Mouse (Mus musculus) ovary, postnatal 10 days (tissue): ENCODE data around the gene Acrbp.
"Not testable (repeated sequence)": the region's sequence is repeated elsewhere in the genome, so short reads cannot be mapped to it uniquely, and the experiment has no call there.

Experiments
- DNase-seq: peaks from one replicate; pipeline ENCODE4 v3.0.0; 2022; ENCODE audit warnings: low spot score

Gene Acrbp

DNA sequence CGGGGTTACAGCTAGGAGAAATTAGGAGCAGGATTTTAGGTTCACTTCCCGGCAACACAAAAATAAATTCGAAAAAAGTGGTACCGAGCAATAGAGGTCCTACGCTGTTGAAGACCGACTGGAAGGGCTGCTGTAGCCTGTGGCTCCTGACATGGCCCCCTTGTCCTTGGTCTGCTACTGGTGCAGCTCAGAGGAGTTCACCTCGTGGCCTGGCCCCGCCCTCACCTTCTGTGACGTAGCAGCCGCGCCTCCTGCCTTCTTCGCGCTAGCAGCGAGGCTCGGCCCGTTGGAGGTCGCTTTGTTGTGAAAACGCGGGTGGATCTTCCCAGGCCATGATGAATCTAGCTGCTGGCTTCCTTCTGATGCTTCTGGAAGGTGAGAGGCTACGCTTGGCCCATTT is at the start of gene Acrbp:
Gene Acrbp (plus strand): TSS at position 12 of the 400 bp plus-strand sequence.
- DNase-seq = no peak

GRCm38 (mm10) chr6:125003706-125004105 is 45.8 kb upstream of the Acrbp start:
- no peak for DNase-seq

- no peak for DNase-seq
Measured at GRCm38 (mm10) chr6:125005086-125005485, 44.4 kb upstream of the Acrbp start.

- no peak for DNase-seq
Measured at GRCm38 (mm10) chr6:125008060-125008459, 41.4 kb upstream of the Acrbp start.

DNA sequence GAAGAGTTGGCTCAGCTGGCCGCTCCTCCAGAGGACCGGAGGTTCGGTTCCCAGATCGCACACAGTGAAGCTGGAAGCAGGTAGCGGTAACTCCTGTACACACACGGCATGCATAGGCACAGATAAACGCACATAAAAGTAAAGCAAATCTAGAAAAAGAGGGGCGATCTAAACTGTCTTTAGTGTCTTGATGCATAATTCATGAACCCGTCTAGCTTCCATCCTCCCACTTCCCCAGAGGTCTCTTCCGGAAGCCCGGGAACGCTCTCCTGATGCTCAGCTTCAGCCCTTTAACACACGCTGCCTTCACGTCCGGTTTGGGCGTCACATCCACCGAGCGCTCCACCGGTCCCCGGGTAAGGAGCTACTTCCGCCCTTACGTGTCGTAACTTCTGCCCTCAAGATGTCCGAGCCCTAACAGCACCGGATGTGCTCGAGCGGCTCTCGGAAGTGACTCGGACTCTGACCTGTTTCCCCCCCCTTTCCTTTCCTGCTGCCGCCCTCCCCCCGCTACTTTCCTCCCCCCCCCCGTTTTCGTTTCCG is 40.8 kb upstream of the Acrbp start:
- DNase-seq = peak; percentile 87

DNA sequence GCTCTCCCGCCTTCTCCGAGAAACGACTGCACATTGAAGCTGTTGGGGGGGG is 40.5 kb upstream of the Acrbp start, which contains the start of gene Zfp384:
Gene Zfp384 (plus strand): TSS at position 17 of the 52 bp plus-strand sequence.
- no peak for DNase-seq

- DNase-seq = peak; percentile 48
Measured at GRCm38 (mm10) chr6:125009181-125010073, 40.1 kb upstream of the Acrbp start.

DNA sequence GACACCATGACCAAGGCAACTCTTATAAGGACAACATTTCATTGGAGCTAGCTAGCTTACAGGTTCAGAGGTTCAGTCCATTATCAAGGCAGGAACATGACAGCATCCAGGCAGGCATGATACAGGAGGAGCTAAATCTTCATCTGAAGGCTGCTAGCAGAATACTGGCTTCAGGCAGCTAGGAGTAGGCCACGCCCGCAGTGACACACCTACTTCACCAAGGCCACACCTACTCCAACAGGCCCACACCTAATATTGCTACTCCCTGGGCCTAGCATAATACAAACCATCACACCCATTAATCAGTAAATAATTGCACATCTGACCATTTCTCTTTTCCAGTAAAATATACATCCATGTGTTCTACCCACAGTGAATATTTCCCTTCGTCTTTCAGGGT is 31.8 kb upstream of the Acrbp start:
- DNase-seq = no peak

GRCm38 (mm10) chr6:125030532-125030931 is 19.0 kb upstream of the Acrbp start:
- not testable (repeated sequence) for DNase-seq

- DNase-seq = no peak
Measured at GRCm38 (mm10) chr6:125031604-125032003, 17.9 kb upstream of the Acrbp start.

GRCm38 (mm10) chr6:125038666-125039065 is 10.8 kb upstream of the Acrbp start:
- no peak for DNase-seq

DNA sequence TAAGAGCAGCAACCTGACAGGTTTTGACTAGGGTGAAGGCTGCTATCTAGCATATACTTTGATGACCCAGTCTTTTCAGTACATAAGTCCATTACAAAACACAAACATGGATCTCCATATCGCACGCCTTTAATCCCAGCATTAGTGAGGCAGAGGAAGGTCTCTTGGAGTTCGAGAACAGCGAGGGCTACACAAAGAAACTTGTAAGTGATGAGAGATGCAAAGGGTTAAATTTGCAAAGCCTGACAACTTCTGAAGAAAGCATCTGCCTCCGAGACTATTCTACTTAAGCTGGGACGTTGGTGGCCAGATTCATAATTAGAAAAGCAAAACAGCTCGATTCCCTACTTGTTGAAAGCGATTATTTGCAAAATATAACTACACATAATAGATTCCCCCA is 10.4 kb upstream of the Acrbp start:
- DNase-seq = no peak

- peak; percentile 56 for DNase-seq
Measured at GRCm38 (mm10) chr6:125039533-125040153, 9.8 kb upstream of the Acrbp start, which contains the start of gene Ing4. Gene Ing4 (plus strand): TSS chr6:125039760.

DNA sequence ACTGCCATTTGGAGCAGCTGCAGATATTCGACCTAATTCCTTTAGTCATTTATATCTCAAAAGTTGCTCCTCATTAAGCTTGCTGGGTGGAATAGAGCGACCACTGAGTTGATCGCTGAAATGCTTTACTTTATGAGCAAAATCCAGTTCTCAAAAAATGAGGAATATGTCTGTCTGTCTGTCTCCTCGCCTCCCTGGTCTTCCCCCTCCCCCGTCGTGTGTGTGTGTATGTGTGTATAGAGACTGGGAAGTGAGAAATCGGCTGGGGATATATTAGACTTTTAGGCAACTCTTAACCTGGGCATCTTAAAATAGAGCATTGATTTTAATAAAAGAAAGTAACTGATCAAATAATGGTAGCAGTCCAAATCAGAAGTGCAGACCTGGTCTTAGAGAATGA is 9.3 kb upstream of the Acrbp start:
- no peak for DNase-seq

DNA sequence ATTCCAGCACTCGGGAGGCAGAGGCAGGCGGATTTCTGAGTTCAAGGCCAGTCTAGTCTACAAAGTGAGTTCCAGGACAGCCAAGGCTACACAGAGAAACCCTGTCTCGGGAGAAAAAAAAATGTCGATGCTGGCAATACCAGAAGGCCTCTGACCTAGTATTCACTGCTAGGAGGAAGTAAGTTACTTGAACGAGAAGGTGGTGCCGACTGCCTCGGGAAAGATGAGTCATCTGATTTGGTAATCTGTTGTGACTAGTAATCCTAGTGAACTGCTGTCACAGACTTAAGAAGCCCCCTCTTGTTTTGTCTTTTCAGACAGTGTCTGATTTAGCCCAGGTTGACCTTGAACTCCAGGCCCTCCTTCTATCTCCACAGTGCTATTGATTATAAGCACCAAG is 8.4 kb upstream of the Acrbp start:
- no peak for DNase-seq

DNA sequence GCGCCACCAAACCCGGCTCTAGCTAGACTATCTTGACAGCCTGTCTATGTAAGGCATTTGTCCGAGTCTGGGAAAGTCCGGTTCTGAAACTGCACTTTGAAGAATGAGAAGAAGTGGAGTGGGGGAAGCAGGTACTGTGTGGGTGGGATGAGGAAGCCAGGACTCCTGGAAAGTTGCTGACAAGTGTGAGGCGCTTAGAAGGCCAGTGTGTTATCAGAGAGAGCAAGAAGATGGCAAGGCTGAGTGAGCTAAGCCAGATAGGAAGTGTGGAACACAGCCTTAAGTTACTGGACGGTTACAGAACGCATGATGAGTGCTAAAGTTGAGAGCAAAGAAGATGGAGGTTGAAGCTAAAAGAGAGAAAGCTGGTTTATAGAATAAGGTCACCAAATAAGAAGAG is 7.4 kb upstream of the Acrbp start:
- no peak for DNase-seq

DNA sequence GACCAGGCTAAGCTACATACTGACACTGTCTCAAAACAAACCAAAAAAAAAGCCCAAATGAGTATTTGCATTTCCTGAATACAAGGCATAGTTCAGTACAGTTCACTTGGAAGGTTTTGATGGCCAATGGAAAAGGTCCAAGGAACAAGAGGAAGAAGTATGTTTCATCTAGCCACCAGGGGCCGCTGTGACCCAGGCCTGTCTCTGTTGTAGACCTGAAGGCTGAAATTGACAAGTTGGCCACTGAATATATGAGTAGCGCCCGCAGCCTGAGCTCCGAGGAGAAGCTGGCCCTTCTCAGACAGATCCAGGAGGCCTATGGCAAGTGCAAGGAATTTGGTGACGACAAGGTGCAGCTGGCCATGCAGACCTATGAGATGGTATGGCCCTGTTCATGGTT is 2.8 kb upstream of the Acrbp start:
- DNase-seq = peak; percentile 35

GRCm38 (mm10) chr6:125051237-125051636 is 1.7 kb downstream of the Acrbp start:
- no peak for DNase-seq

DNA sequence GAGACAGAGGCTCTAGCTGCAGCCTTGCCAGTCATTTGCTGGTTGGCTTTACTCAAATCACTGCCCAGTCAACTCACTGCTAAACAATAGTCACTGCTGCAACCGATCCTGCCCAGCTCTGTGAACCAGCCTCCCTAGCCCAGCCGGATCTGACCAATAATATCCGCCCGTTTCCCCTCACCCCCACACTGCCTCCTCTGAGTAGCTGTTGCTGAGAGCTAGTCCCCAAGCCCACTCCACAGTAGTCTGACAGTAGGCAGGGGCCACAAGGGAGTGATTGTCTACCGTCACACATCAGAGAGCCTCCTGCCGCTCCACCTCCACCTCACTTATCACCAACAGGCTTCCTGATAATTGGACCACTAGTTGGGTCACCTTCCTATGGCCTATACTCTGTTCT is 12.0 kb downstream of the Acrbp start:
- no peak for DNase-seq

- DNase-seq = no peak
Measured at GRCm38 (mm10) chr6:125062511-125062910, 13.0 kb downstream of the Acrbp start.

DNA sequence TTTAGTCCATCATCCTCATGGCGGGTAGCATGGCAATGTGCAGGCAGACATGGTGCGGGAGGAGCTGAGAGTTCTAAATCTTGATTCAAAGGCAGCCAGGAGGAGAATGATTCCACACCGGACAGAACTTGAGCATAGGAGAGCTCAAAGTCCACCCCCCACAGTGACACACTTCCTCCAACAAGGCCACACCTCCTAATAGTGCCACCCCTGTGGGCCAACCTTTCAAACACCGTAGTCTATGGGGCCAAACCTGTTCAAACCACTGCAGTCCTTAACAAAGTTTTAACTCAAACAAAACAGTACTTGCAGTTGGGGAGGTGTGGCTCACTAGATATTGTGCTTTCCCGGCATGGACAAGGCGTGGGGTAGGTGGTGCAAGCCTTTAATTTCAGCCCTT is 14.4 kb downstream of the Acrbp start:
- DNase-seq = no peak

GRCm38 (mm10) chr6:125065223-125065622 is 15.7 kb downstream of the Acrbp start:
- DNase-seq = not testable (repeated sequence)

DNA sequence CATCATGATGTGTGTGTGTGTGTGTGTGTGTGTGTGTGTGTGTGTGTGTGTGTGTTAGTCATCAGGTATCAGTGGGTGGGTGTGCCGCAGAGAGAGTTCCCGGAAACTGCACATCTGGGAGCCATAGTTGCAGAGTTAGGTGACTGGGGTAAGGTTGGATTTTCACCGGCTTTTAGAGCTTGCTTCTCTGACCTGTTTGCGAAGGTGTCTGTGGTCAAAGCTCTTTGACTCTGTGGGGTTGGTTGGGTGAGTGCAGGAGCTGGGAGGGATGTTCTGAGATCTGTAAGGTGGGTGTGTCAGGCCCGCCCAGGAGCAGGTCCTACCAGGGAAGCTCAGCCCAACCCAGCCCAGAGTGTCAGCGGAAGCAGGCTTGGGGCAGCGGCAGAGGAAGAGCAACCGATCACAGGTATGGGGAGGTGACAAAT is 18.1 kb downstream of the Acrbp start, which contains the start of gene Lpar5:
Gene Lpar5 (plus strand): TSS at position 350 of the 425 bp plus-strand sequence.
- DNase-seq = no peak
